Mouse (Mus musculus): ENCODE results near the gene Col25a1.

GRCm38 (mm10) chr3:130374620-130375341 lies 243.5 kb downstream of the Col25a1 start:
- TF ChIP-seq CTCF (IDR thresholded peaks at IDR 0.05; ENCODE audit: extremely low read depth, insufficient read depth, insufficient read length, insufficient replicate concordance) (no peak), POLR2A (IDR thresholded peaks at IDR 0.05; ENCODE audit: low read depth, low read length) (no peak)

All from spleen, adult 2 months (tissue).